Mouse (Mus musculus): ENCODE results near the gene Fam117a. TPM values are rescaled to one million over a fixed set of nuclear protein-coding genes. Genes with fewer than 3 reads are reported as not detected.
A peak's percentile ranks its signal among the peaks of the same experiment; 100 is the strongest.

Gene Fam117a
- total and polyA plus RNA-seq, 3 experiments, result 30.9 to 159 (median 105) TPM

- TF ChIP-seq GATA2 (IDR thresholded peaks at IDR 0.05; ENCODE audit: borderline replicate concordance, low read depth, low read length) (no peak), POLR2AphosphoS5 (IDR thresholded peaks at IDR 0.05; ENCODE audit: insufficient replicate concordance, low read depth, low read length) (no peak), GATA1 (IDR thresholded peaks at IDR 0.05; ENCODE audit: borderline replicate concordance, low read length) (no peak), CTCF (IDR thresholded peaks at IDR 0.05; ENCODE audit: low read depth, low read length) (no peak), TAL1 (conservative IDR thresholded peaks at IDR 0.05; ENCODE audit: low read depth, low read length) (no peak)
- H3K36me3 ChIP-seq (replicated peaks), result peaks cover 43% of the 10 kb centered on the region
Observed at GRCm38 (mm10) chr11:95394112-95394511, 57.3 kb downstream of the Fam117a start.

GRCm38 (mm10) chr11:95396548-95396947 lies 59.7 kb downstream of the Fam117a start:
- H3K36me3 ChIP-seq (replicated peaks), result peaks cover 20% of the 10 kb centered on the region
- no peak overlapping the region for H3K4me3 ChIP-seq (ENCODE audit: low read depth, low read length)

More at GRCm38 (mm10) chr11:95394112-95394511, 57.3 kb downstream of the Fam117a start:
- H3K4me3 ChIP-seq (ENCODE audit: low read depth, low read length), result no peak overlapping the region
- no peaks in the 10 kb centered on the region for H3K4me1 ChIP-seq (ENCODE audit: insufficient read depth, low read depth, low read length)
- DNase-seq (ENCODE audit: low spot score) (no peak), ATAC-seq (ENCODE audit: extremely low read depth, insufficient number of reproducible peaks, low FRiP score, poor library complexity, severe bottlenecking) (no peak)
- H3K9me3 ChIP-seq (replicated peaks), result no peaks in the 10 kb centered on the region
- peaks cover 18% of the 10 kb centered on the region for H3K27me3 ChIP-seq (ENCODE audit: insufficient read depth, low read length)

DNA sequence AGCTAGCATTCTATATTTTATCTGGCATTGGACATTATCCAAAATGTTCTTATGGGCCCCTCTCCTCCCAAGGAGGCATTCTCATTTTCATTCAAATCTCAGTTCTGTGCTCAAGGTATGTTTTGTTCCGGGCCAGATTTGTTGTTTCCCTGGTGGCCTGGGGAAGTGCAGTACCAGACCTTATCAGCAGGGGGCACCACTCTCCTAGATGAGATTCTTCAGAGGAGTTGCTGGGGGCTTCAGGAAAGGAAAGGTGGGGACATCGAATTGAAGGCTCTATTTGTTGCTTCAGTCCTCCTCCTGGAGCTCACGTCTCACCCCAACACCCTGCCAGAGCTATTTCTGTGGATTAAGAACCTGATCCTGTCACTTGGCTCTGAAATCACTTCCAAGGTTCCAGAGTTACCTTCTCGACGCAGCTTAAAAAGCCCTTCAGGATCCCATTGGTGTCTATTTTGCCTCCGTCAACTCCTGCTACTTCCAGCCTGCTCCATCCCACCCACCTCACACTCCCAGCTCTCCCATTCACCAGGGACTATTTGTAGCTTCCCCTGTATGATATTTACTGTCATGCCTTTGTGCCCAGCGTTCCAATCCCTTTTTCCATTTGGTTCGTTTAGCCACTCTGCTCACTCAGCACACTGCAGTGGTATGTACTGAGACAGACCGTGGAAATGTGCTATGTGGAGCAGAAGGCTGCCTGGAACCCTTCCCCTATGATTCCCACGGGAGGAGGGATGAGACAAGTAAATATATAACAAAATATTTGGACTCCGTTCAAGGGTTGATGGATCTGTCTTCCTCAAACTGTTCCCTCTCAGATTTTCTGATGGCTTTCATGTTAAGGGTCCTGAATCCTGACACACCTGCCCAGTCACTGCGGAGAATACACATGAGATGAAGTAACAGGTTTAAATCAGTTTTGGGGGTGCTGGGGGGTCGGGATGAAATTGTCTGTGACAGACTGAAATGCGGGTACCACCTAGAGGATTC lies 61.3 kb downstream of the Fam117a start:
- DNase-seq (ENCODE audit: low spot score) (peak; percentile 20), ATAC-seq (ENCODE audit: extremely low read depth, insufficient number of reproducible peaks, low FRiP score, poor library complexity, severe bottlenecking) (no peak)
- TF ChIP-seq GATA2 (IDR thresholded peaks at IDR 0.05; ENCODE audit: borderline replicate concordance, low read depth, low read length) (no peak), TAL1 (conservative IDR thresholded peaks at IDR 0.05; ENCODE audit: low read depth, low read length) (no peak), GATA1 (IDR thresholded peaks at IDR 0.05; ENCODE audit: borderline replicate concordance, low read length) (no peak), POLR2AphosphoS5 (IDR thresholded peaks at IDR 0.05; ENCODE audit: insufficient replicate concordance, low read depth, low read length) (no peak), CTCF (IDR thresholded peaks at IDR 0.05; ENCODE audit: low read depth, low read length) (peak; percentile 96)
- no peaks in the 10 kb centered on the region for H3K9me3 ChIP-seq (replicated peaks)
- H3K4me1 ChIP-seq (ENCODE audit: insufficient read depth, low read depth, low read length), result no peaks in the 10 kb centered on the region
- H3K4me3 ChIP-seq (ENCODE audit: low read depth, low read length), result no peak overlapping the region
- peaks cover 4% of the 10 kb centered on the region for H3K36me3 ChIP-seq (replicated peaks)
- peaks cover 48% of the 10 kb centered on the region for H3K27me3 ChIP-seq (ENCODE audit: insufficient read depth, low read length)

More at GRCm38 (mm10) chr11:95396548-95396947, 59.7 kb downstream of the Fam117a start:
- H3K4me1 ChIP-seq (ENCODE audit: insufficient read depth, low read depth, low read length), result no peaks in the 10 kb centered on the region
- no peaks in the 10 kb centered on the region for H3K9me3 ChIP-seq (replicated peaks)
- TF ChIP-seq GATA2 (IDR thresholded peaks at IDR 0.05; ENCODE audit: borderline replicate concordance, low read depth, low read length) (no peak), CTCF (IDR thresholded peaks at IDR 0.05; ENCODE audit: low read depth, low read length) (no peak), POLR2AphosphoS5 (IDR thresholded peaks at IDR 0.05; ENCODE audit: insufficient replicate concordance, low read depth, low read length) (no peak), GATA1 (IDR thresholded peaks at IDR 0.05; ENCODE audit: borderline replicate concordance, low read length) (no peak), TAL1 (conservative IDR thresholded peaks at IDR 0.05; ENCODE audit: low read depth, low read length) (no peak)
- peaks cover 39% of the 10 kb centered on the region for H3K27me3 ChIP-seq (ENCODE audit: insufficient read depth, low read length)
- no peak for DNase-seq (ENCODE audit: low spot score)
- no peak for ATAC-seq (ENCODE audit: extremely low read depth, insufficient number of reproducible peaks, low FRiP score, poor library complexity, severe bottlenecking)

- Histone ChIP-seq H3K4me1 (ENCODE audit: insufficient read depth, low read depth, low read length) (no peaks in the 10 kb centered on the region), H3K4me3 (ENCODE audit: low read depth, low read length) (no peak overlapping the region), H3K36me3 (replicated peaks) (no peaks in the 10 kb centered on the region), H3K27me3 (ENCODE audit: insufficient read depth, low read length) (peaks cover 60% of the 10 kb centered on the region), H3K9me3 (replicated peaks) (no peaks in the 10 kb centered on the region)
- TF ChIP-seq TAL1 (conservative IDR thresholded peaks at IDR 0.05; ENCODE audit: low read depth, low read length) (no peak), CTCF (IDR thresholded peaks at IDR 0.05; ENCODE audit: low read depth, low read length) (no peak), POLR2AphosphoS5 (IDR thresholded peaks at IDR 0.05; ENCODE audit: insufficient replicate concordance, low read depth, low read length) (no peak), GATA1 (IDR thresholded peaks at IDR 0.05; ENCODE audit: borderline replicate concordance, low read length) (no peak), GATA2 (IDR thresholded peaks at IDR 0.05; ENCODE audit: borderline replicate concordance, low read depth, low read length) (no peak)
- ATAC-seq (ENCODE audit: extremely low read depth, insufficient number of reproducible peaks, low FRiP score, poor library complexity, severe bottlenecking) (no peak), DNase-seq (ENCODE audit: low spot score) (no peak)
Observed at GRCm38 (mm10) chr11:95399520-95400020, 62.8 kb downstream of the Fam117a start.

DNA sequence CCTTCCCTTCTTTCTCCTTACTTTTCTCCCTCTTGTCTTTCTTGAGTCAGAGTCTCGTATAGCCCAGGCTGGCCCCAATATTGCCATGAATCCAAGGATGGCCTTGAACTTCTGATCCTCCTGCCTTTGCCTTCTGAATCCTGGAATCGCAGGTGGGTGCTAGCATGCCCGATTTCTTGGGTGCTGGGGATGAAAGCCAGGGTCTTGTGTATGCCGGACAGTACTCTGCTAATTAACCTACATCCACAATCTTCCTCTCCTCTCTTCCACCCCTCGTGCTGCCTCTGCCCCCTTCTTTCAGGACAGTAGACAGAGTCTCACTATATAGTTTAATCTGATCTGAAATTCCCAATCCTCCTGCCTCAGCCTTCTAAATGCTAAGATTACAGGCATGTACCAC lies 64.8 kb downstream of the Fam117a start:
- TF ChIP-seq GATA1 (IDR thresholded peaks at IDR 0.05; ENCODE audit: borderline replicate concordance, low read length) (no peak), POLR2AphosphoS5 (IDR thresholded peaks at IDR 0.05; ENCODE audit: insufficient replicate concordance, low read depth, low read length) (no peak), CTCF (IDR thresholded peaks at IDR 0.05; ENCODE audit: low read depth, low read length) (no peak), GATA2 (IDR thresholded peaks at IDR 0.05; ENCODE audit: borderline replicate concordance, low read depth, low read length) (no peak), TAL1 (conservative IDR thresholded peaks at IDR 0.05; ENCODE audit: low read depth, low read length) (no peak)
- Histone ChIP-seq H3K4me3 (ENCODE audit: low read depth, low read length) (no peak overlapping the region), H3K36me3 (replicated peaks) (no peaks in the 10 kb centered on the region), H3K27me3 (ENCODE audit: insufficient read depth, low read length) (peaks cover 69% of the 10 kb centered on the region), H3K4me1 (ENCODE audit: insufficient read depth, low read depth, low read length) (no peaks in the 10 kb centered on the region), H3K9me3 (replicated peaks) (no peaks in the 10 kb centered on the region)
- ATAC-seq (ENCODE audit: extremely low read depth, insufficient number of reproducible peaks, low FRiP score, poor library complexity, severe bottlenecking) (no peak), DNase-seq (ENCODE audit: low spot score) (no peak)

DNA sequence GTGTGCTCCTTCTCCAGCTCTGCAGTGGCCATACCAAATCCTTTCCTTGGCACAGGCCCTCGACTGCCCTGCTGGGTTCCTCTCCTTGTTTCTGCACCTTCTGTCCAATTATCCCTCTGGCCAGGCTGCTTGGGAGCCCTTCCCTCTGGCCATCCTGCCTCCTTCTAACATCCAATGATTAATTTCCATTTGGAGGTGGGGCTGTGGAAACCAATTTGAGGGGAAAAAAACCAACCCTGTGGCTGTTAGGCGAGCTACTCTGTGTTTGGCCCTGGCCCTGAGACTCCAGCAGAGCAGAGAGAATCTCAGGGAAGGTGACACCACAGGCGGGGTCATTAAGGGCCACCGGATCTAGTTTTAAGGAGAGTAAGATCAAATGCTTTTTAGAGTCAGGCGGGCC lies 65.4 kb downstream of the Fam117a start:
- Histone ChIP-seq H3K4me1 (ENCODE audit: insufficient read depth, low read depth, low read length) (no peaks in the 10 kb centered on the region), H3K27me3 (ENCODE audit: insufficient read depth, low read length) (peaks cover 65% of the 10 kb centered on the region), H3K4me3 (ENCODE audit: low read depth, low read length) (no peak overlapping the region), H3K9me3 (replicated peaks) (no peaks in the 10 kb centered on the region), H3K36me3 (replicated peaks) (no peaks in the 10 kb centered on the region)
- DNase-seq (ENCODE audit: low spot score), result no peak
- TF ChIP-seq TAL1 (conservative IDR thresholded peaks at IDR 0.05; ENCODE audit: low read depth, low read length) (no peak), GATA1 (IDR thresholded peaks at IDR 0.05; ENCODE audit: borderline replicate concordance, low read length) (no peak), POLR2AphosphoS5 (IDR thresholded peaks at IDR 0.05; ENCODE audit: insufficient replicate concordance, low read depth, low read length) (no peak)
- no peak for ATAC-seq (ENCODE audit: extremely low read depth, insufficient number of reproducible peaks, low FRiP score, poor library complexity, severe bottlenecking)

Measured in G1E (cell line).